Mouse (Mus musculus) 3T3-L1 (cell line): ENCODE measurements around the gene Rps3.
"Not testable (repeated sequence)": the region's sequence is repeated elsewhere in the genome, so short reads cannot be mapped to it uniquely, and the experiment has no call there.

Source experiments
- DNase-seq: peaks from one replicate; pipeline ENCODE4 v3.0.0-alpha.2; 2015; ENCODE audit warnings: low read depth, low spot score

Rps3 gene

GRCm38 (mm10) chr7:99483271-99483923, at the start of gene Rps3:
Gene Rps3 (minus strand): TSS chr7:99483738.
- peak; percentile 97 for DNase-seq

- no peak for DNase-seq
These were observed 49.0 kb upstream of the Rps3 start for GRCm38 (mm10) chr7:99532526-99532925.

- DNase-seq: no peak
These were observed 48.0 kb upstream of the Rps3 start for GRCm38 (mm10) chr7:99531408-99531970.

DNA sequence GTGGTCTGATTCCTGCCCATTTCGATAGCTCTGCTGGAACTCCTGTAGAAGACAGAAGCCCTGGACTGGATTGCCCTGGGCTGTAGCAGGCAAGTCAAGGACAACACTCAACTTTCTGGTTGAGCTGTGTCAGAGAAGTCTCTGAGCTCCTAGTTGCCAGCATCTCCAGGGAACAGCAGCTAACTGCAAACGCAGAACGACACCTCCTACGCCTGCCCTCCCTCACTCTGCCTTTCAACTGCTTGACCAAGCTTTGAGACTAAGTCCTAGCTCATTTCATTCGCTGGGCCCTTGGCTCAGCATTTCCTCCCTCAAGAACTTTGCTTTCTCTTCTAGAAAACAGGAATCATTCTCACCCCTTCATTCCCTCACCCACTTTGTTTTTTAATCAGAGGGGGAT, 45.9 kb upstream of the Rps3 start:
- DNase-seq: no peak

GRCm38 (mm10) chr7:99528547-99528946, 45.0 kb upstream of the Rps3 start:
- no peak for DNase-seq

DNA sequence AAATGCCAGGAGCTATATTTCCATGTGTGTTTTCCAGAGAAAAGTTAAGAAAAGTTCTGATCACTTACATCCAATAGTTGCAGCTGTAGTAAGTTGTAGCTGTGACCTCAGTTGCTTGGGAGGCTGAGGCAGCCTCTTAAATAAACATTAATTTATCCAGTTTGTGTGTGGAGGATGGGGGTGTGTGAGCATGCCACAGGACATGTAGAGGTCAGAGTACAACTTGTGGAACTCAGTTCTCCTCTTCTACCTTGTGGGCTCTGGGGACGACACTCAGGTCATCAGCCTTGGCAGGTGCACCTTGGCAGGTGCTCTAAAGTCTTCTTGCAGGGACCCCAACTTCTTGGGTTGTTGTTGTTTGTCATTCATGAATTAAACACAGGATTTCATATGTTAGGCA, 40.3 kb upstream of the Rps3 start:
- DNase-seq: no peak

GRCm38 (mm10) chr7:99523121-99523520, 39.6 kb upstream of the Rps3 start:
- DNase-seq: no peak

GRCm38 (mm10) chr7:99518954-99519644, 35.6 kb upstream of the Rps3 start:
- peak; percentile 90 for DNase-seq

GRCm38 (mm10) chr7:99516814-99517157, 33.2 kb upstream of the Rps3 start:
- no peak for DNase-seq

DNA sequence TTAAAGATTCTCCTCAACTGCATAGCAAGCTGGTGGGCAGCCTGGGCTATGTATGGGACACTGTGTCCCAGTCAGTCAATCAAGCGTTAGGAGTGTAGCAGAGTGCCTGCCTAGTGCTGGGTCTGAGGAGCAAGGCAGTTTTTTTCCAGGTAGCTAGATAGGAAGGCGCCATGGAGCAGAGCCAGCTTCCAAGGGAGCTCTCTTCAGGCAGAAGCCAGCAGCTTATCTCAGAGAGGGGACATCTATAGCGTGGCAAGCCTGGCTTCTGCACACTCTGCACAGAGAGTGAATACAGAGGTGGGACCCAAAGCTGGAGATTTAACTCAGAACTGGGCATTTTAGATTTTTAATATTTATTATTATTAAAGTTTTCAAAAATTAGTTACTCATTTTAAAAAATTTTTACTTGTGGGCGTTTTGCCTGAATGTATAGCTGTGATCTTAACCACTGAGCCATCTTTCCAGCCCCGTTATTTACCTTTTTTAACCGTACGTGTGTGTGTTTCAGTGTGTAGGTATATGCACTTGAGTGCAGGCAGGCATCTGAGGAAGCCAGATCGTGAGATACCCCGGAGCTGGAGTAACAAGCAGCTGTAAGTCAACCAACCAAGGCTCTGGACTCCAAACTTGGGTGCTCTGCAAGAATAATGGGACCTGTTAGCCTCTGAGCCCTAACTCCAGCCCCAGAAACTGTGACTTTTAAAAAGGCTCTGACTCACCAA, 32.7 kb upstream of the Rps3 start:
- DNase-seq: no peak

GRCm38 (mm10) chr7:99510087-99510501, 26.6 kb upstream of the Rps3 start:
- DNase-seq: no peak

DNA sequence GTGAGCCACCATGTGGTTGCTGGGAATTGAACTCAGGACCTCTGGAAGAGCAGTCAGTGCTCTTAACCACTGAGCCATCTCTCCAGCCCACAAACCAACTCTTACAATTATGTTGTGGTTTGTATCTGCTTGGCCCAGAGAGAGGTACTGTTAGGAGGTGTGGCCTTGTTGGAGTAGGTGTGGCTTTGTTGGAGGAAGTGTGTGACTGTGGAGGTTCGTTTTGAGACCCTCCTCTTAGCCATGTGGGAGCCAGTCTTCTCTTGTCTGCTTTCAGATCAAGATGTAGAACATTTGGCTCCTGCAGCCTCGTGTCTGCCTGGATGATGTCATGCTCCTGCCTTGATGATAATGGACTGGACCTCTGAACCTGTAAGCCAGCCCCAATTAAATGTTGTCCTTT, 24.6 kb upstream of the Rps3 start:
- DNase-seq: not testable (repeated sequence)

DNA sequence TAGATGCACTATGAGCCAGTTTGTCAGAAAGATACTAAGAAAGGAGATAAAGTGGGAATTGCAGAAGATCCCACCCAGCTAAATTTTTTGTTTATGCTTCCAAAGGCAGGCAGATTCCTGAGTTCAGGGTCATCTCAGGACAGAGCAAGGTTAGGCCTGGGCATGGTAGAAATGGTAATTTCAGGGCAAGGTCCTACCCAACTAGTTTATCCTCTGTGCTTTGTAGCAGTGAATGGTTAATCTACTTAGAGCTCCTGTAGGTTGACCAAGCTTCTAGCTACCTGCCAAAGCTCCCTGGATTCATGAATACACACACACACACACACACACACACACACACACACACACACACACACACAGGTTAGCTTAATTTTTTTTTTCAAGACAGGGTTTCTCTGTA, 21.0 kb upstream of the Rps3 start:
- no peak for DNase-seq

GRCm38 (mm10) chr7:99501148-99501547, 17.6 kb upstream of the Rps3 start:
- no peak for DNase-seq

DNA sequence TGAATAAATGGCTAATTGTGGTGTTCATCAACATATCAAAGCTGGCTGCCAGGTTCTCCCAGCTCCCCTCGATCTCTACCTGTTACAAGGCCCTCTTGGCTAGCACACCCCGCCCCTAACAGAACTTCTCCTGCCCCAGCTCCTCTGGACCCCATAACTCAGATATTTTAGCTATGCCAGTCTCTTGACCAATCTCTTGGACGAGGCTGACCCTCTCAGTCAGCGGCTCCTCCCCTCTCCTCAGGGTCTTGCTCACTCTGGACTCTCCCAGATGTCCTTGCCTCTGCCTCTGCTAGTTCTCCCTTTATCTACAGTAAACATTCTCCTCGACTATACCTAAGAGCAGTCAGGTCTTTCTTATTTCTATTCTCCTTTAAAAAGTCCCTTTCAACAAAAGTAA, 17.1 kb upstream of the Rps3 start:
- DNase-seq: no peak

DNA sequence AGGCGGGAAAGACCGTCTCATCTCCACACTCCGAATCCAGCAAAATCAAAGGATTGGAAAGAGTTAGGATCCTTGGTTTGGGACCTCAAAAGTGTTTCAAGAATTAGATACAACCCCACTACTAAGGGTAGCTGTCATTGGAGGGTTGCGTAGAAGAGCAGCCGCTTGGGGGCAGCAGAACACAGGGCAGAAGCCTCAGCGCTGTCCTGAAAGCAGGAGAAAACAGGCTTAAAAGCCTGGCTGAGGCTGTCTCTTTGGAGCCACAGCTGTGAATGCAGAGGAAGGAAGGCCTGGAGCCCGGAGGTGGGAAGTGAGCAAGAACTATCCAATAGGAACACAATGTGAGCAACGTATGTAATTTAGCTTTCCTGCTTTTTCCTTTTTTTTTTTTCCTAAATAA, 16.7 kb upstream of the Rps3 start:
- peak; percentile 82 for DNase-seq

GRCm38 (mm10) chr7:99499128-99499527, 15.6 kb upstream of the Rps3 start:
- no peak for DNase-seq

DNA sequence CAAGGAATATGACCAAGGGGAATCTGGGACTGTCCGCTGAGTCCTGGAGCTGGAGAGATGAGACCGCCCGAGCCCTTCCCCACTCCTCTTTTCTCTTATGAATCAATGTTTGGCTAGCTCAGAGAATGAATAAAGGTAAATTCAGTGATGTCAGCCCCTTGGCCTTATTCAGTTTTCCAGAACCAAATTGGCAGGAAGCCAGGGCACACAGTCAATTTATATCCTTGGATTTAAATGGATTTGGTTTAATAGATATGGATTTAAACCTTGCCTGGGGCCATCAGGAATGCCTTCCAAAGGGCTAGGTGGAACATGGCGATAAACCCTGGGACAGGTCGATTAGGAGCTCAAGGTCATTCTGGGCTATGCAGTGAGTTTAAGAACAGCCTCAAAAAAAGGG, 6.2 kb upstream of the Rps3 start:
- DNase-seq: no peak

DNA sequence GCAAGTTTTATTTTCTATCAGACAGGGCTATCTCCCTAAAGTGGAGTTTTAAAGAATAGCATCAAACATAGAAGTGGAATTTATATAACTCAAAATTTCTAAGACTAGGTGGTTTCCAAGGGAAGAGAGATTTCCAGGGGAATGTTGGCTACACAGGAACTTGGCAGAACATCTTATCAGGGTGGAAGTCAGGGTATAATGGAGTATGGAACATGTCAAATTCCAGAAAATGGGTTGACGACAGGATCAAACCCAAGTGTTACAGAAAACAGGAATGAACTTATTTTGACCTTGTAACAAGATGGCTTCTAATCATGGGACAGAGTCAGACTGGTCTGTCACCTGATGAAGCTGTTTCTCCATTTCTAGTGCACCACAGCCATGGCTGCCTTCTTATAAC, 1.1 kb upstream of the Rps3 start:
- no peak for DNase-seq

DNA sequence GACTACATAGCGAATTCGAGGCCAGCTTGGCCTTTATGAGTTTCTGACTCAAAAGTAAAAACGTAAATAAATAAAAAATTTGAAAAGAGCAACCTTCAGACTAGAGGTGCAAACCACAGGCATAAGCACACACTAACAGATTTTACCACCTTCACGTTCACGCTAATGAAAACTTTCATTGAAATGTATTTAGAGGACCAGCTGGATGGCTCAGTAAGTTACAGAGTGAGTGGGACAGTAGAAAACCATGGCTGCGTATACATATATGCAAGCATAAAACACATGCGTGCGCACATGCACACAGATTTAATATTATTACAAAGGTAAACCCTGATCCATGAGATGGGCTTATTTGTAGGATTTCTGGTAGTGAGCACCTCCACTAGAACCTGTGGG, 384 bp upstream of the Rps3 start:
- no peak for DNase-seq

GRCm38 (mm10) chr7:99482637-99483036, 901 bp downstream of the Rps3 start:
- no peak for DNase-seq

GRCm38 (mm10) chr7:99477235-99477634, 6.3 kb downstream of the Rps3 start:
- peak; percentile 37 for DNase-seq
